Mouse (Mus musculus): ENCODE results near the gene Ipo13. TPM values are rescaled to one million over a fixed set of nuclear protein-coding genes. Genes with fewer than 3 reads are reported as not detected.

The Ipo13 gene
- polyA plus RNA-seq, 1 experiment from 2014 or later = 15.8 TPM

DNA sequence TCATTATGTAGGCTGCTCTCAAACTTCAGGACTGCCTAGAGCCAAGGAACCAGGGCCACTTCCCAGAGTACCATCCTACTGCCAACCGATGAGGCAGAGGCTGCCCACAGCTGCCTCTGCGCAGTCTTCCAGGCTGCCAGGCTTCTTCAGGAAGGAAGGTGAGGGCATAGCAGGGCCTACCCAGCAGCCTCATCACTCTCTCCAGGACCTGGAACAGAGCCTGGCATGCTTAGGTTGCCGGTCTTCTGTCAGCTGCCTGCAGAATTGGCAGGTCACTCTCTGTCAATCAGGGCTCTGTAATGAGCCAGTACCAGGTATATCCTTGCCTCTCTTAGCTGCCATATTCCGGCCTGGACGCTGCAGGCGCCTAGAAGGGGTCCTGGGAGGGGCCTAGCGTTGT, 64.6 kb downstream of the Ipo13 start:
- Histone ChIP-seq H3K9ac (ENCODE audit: low read depth, low read length) (no peak overlapping the region), H3K36me3 (ENCODE audit: control insufficient read depth, insufficient read depth) (no peaks in the 10 kb centered on the region; the same call in 1 of the 2 replicates), H3K4me3 (ENCODE audit: low read depth, low read length) (no peak overlapping the region), H3K27me3 (replicated peaks; ENCODE audit: control insufficient read depth, insufficient read depth, low read length) (no peaks in the 10 kb centered on the region), H3K27ac (ENCODE audit: low read depth, low read length) (no peak overlapping the region), H3K4me1 (replicated peaks; ENCODE audit: control insufficient read depth, insufficient read depth, low read length) (no peaks in the 10 kb centered on the region), H3K4me2 (replicated peaks; ENCODE audit: low read depth) (no peak overlapping the region), H3K9me3 (ENCODE audit: control insufficient read depth) (no peaks in the 10 kb centered on the region)
- ATAC-seq = no peak
- 90% methylated on average over 7 of the region's 7 CpGs for WGBS
- no peak for TF ChIP-seq CTCF (IDR thresholded peaks at IDR 0.05; ENCODE audit: low read depth)

DNA sequence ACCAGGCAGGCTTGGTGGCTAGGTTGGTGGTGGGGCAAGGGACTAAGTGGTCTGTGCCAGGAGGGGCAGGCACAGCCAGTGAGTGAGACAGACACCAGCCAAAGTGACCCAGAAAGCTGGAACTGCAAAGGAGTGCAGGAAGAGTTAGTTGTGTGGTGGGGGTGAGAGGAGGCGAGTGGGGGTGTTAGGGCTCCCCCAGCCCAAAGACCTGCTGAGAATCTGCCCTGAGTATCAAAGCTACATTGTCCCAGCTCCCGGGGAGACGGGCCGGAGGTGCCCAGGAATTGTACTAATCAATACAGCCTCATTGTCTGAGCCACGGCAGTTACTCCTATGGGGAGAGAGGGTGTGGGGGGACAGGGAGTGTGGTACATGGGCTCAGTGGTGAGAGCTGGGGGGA, 65.3 kb downstream of the Ipo13 start:
- no peak overlapping the region for H3K9ac ChIP-seq (ENCODE audit: low read depth, low read length)
- H3K4me1 ChIP-seq (replicated peaks; ENCODE audit: control insufficient read depth, insufficient read depth, low read length) = no peaks in the 10 kb centered on the region
- TF ChIP-seq CTCF (IDR thresholded peaks at IDR 0.05; ENCODE audit: low read depth) = no peak
- H3K27me3 ChIP-seq (replicated peaks; ENCODE audit: control insufficient read depth, insufficient read depth, low read length) = no peaks in the 10 kb centered on the region
- no peak overlapping the region for H3K4me2 ChIP-seq (replicated peaks; ENCODE audit: low read depth)
- H3K4me3 ChIP-seq (ENCODE audit: low read depth, low read length) = no peak overlapping the region
- 88% methylated on average over 5 of the region's 5 CpGs for WGBS
- no peaks in the 10 kb centered on the region; the same call in 1 of the 2 replicates for H3K36me3 ChIP-seq (ENCODE audit: control insufficient read depth, insufficient read depth)
- no peak for ATAC-seq
- H3K27ac ChIP-seq (ENCODE audit: low read depth, low read length) = no peak overlapping the region
- no peaks in the 10 kb centered on the region for H3K9me3 ChIP-seq (ENCODE audit: control insufficient read depth)

DNA sequence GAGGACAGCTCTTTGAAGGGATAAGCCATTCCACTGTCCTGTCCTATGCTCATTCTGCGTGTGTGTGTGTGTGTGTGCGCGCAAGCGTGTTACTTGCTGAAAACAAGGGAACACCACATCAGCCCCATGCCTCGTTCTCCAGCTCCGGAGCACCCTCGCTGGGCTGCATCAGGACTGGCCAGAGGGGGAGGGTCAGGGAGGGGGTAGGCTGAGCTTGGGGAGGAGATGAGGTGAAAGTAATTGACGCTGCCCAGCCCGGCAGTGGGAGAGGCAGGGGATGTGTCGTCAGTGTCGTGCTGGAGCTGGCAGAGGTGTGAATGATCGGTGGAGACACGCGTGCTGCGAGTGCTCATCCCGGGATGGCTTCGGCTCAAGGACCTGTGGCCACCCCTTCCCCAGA, 65.7 kb downstream of the Ipo13 start:
- H3K9me3 ChIP-seq (ENCODE audit: control insufficient read depth) = no peaks in the 10 kb centered on the region
- H3K27me3 ChIP-seq (replicated peaks; ENCODE audit: control insufficient read depth, insufficient read depth, low read length) = no peaks in the 10 kb centered on the region
- no peak overlapping the region for H3K9ac ChIP-seq (ENCODE audit: low read depth, low read length)
- ATAC-seq = no peak
- no peak overlapping the region for H3K4me2 ChIP-seq (replicated peaks; ENCODE audit: low read depth)
- H3K36me3 ChIP-seq (ENCODE audit: control insufficient read depth, insufficient read depth) = no peaks in the 10 kb centered on the region; the same call in 1 of the 2 replicates
- H3K4me1 ChIP-seq (replicated peaks; ENCODE audit: control insufficient read depth, insufficient read depth, low read length) = no peaks in the 10 kb centered on the region
- no peak overlapping the region for H3K27ac ChIP-seq (ENCODE audit: low read depth, low read length)
- no peak for TF ChIP-seq CTCF (IDR thresholded peaks at IDR 0.05; ENCODE audit: low read depth)
- no peak overlapping the region for H3K4me3 ChIP-seq (ENCODE audit: low read depth, low read length)
- WGBS = 71% methylated on average over 17 of the region's 17 CpGs

GRCm38 (mm10) chr4:117847011-117847410, 67.8 kb downstream of the Ipo13 start:
- no peak for ATAC-seq
- 66% methylated on average over 2 of the region's 2 CpGs for WGBS
- H3K36me3 ChIP-seq (ENCODE audit: control insufficient read depth, insufficient read depth) = no peaks in the 10 kb centered on the region; the same call in 1 of the 2 replicates

GRCm38 (mm10) chr4:117846261-117846660, 68.5 kb downstream of the Ipo13 start:
- Histone ChIP-seq H3K4me2 (replicated peaks; ENCODE audit: low read depth) (no peak overlapping the region), H3K4me1 (replicated peaks; ENCODE audit: control insufficient read depth, insufficient read depth, low read length) (no peaks in the 10 kb centered on the region), H3K9me3 (ENCODE audit: control insufficient read depth) (no peaks in the 10 kb centered on the region), H3K27ac (ENCODE audit: low read depth, low read length) (no peak overlapping the region), H3K36me3 (ENCODE audit: control insufficient read depth, insufficient read depth) (no peaks in the 10 kb centered on the region; the same call in 1 of the 2 replicates), H3K4me3 (ENCODE audit: low read depth, low read length) (no peak overlapping the region), H3K9ac (ENCODE audit: low read depth, low read length) (no peak overlapping the region), H3K27me3 (replicated peaks; ENCODE audit: control insufficient read depth, insufficient read depth, low read length) (no peaks in the 10 kb centered on the region)
- no peak for ATAC-seq
- TF ChIP-seq CTCF (IDR thresholded peaks at IDR 0.05; ENCODE audit: low read depth) = no peak
- 95% methylated on average over 4 of the region's 4 CpGs for WGBS

More at GRCm38 (mm10) chr4:117847011-117847410, 67.8 kb downstream of the Ipo13 start:
- no peaks in the 10 kb centered on the region for H3K9me3 ChIP-seq (ENCODE audit: control insufficient read depth)
- no peak for TF ChIP-seq CTCF (IDR thresholded peaks at IDR 0.05; ENCODE audit: low read depth)
- no peak overlapping the region for H3K27ac ChIP-seq (ENCODE audit: low read depth, low read length)
- H3K4me2 ChIP-seq (replicated peaks; ENCODE audit: low read depth) = no peak overlapping the region
- no peaks in the 10 kb centered on the region for H3K4me1 ChIP-seq (replicated peaks; ENCODE audit: control insufficient read depth, insufficient read depth, low read length)
- no peak overlapping the region for H3K4me3 ChIP-seq (ENCODE audit: low read depth, low read length)
- H3K27me3 ChIP-seq (replicated peaks; ENCODE audit: control insufficient read depth, insufficient read depth, low read length) = no peaks in the 10 kb centered on the region
- H3K9ac ChIP-seq (ENCODE audit: low read depth, low read length) = no peak overlapping the region

- no peak overlapping the region for H3K4me3 ChIP-seq (ENCODE audit: low read depth, low read length)
- no peaks in the 10 kb centered on the region for H3K27me3 ChIP-seq (replicated peaks; ENCODE audit: control insufficient read depth, insufficient read depth, low read length)
- no peak for ATAC-seq
- no peaks in the 10 kb centered on the region for H3K4me1 ChIP-seq (replicated peaks; ENCODE audit: control insufficient read depth, insufficient read depth, low read length)
- no peak overlapping the region for H3K4me2 ChIP-seq (replicated peaks; ENCODE audit: low read depth)
- TF ChIP-seq CTCF (IDR thresholded peaks at IDR 0.05; ENCODE audit: low read depth) = no peak
- H3K36me3 ChIP-seq (ENCODE audit: control insufficient read depth, insufficient read depth) = no peaks in the 10 kb centered on the region; the same call in 1 of the 2 replicates
- no peak overlapping the region for H3K27ac ChIP-seq (ENCODE audit: low read depth, low read length)
- 84% methylated on average over 11 of the region's 11 CpGs for WGBS
- H3K9me3 ChIP-seq (ENCODE audit: control insufficient read depth) = no peaks in the 10 kb centered on the region
- no peak overlapping the region for H3K9ac ChIP-seq (ENCODE audit: low read depth, low read length)
Observed at GRCm38 (mm10) chr4:117845316-117845715, 69.5 kb downstream of the Ipo13 start.

Other genes starting within 250 kb of the Ipo13 start
- 22.1 and 22.7 TPM in 2 replicates for gene Dmap1, start 232.7 kb downstream of the Ipo13 start, polyA plus RNA-seq (2015; fragmentation: Nextera tagmentation; extraction: Ambion mirVana)
- not detected in 2 replicates for gene Gm12845, start 190.6 kb downstream of the Ipo13 start, polyA plus RNA-seq (2015; fragmentation: Nextera tagmentation; extraction: Ambion mirVana)
- gene Klf17, start 149.4 kb downstream of the Ipo13 start, polyA plus RNA-seq (2015; fragmentation: Nextera tagmentation; extraction: Ambion mirVana) = not detected in 2 replicates
- gene Slc6a9, start 80.5 kb downstream of the Ipo13 start, polyA plus RNA-seq (2015; fragmentation: Nextera tagmentation; extraction: Ambion mirVana) = 4.9 and 5.8 TPM in 2 replicates
- 0.64 and 0.80 TPM in 2 replicates for gene Ccdc24, start 42.4 kb downstream of the Ipo13 start, polyA plus RNA-seq (2015; fragmentation: Nextera tagmentation; extraction: Ambion mirVana)
- gene B4galt2, start 31.5 kb downstream of the Ipo13 start, polyA plus RNA-seq (2015; fragmentation: Nextera tagmentation; extraction: Ambion mirVana) = 8.7 and 8.9 TPM in 2 replicates
- 441 and 442 TPM in 2 replicates for gene Atp6v0b, start 27.7 kb downstream of the Ipo13 start, polyA plus RNA-seq (2015; fragmentation: Nextera tagmentation; extraction: Ambion mirVana)
- 5.0 and 5.5 TPM in 2 replicates for gene Dph2, start 23.0 kb downstream of the Ipo13 start, polyA plus RNA-seq (2015; fragmentation: Nextera tagmentation; extraction: Ambion mirVana)
- 1.2 and 1.3 TPM in 2 replicates for gene Artn, start 14.8 kb upstream of the Ipo13 start, polyA plus RNA-seq (2015; fragmentation: Nextera tagmentation; extraction: Ambion mirVana)
- 15.6 and 15.7 TPM in 2 replicates for gene St3gal3, start 219.9 kb upstream of the Ipo13 start, polyA plus RNA-seq (2015; fragmentation: Nextera tagmentation; extraction: Ambion mirVana)